Mouse (Mus musculus) intestine, embryonic 16.5 days (tissue): ENCODE results near the gene Prkab1. TPM values are rescaled to one million over a fixed set of nuclear protein-coding genes. Genes with fewer than 3 reads are reported as not detected.

Source experiments
- ATAC-seq: fragments of 200-750 bp; cut with Nextera tagmentation; 2 replicates; pipeline ENCODE4 v1.8.0; 2017; ENCODE audit warnings: moderate TSS enrichment, moderate library complexity
- H3K27ac ChIP-seq: fragments of 300-500 bp; sonication (generic); 2 replicates; pipeline ENCODE4 v1.5.1; 2014; ENCODE audit warnings: mild to moderate bottlenecking, low read length
- H3K27me3 ChIP-seq: fragments of 300-500 bp; sonication (generic); replicated peaks from 2 replicates; pipeline ENCODE4 v1.6.1; 2014; ENCODE audit warnings: low read length, control low read depth, mixed read lengths; ENCODE audit not compliant: control insufficient read depth, insufficient read depth
- H3K36me3 ChIP-seq: fragments of 300-500 bp; sonication (generic); 2 replicates; pipeline ENCODE4 v1.6.1; 2014; ENCODE audit warnings: low read length, control low read depth; ENCODE audit not compliant: control insufficient read depth, insufficient read depth
- H3K4me1 ChIP-seq: fragments of 300-500 bp; sonication (generic); 2 replicates; pipeline ENCODE4 v1.6.1; 2014; ENCODE audit warnings: low read length, control low read depth, mixed read lengths; ENCODE audit not compliant: control insufficient read depth, insufficient read depth
- H3K4me2 ChIP-seq: fragments of 300-500 bp; sonication (generic); 2 replicates; pipeline ENCODE4 v1.6.1; 2014; ENCODE audit warnings: low read depth, low read length, control low read depth
- H3K4me3 ChIP-seq: fragments of 300-500 bp; sonication (generic); 2 replicates; pipeline ENCODE4 v1.5.1; 2014; ENCODE audit warnings: mild to moderate bottlenecking, low read length
- H3K9ac ChIP-seq: fragments of 300-500 bp; sonication (generic); 2 replicates; pipeline ENCODE4 v1.6.1; 2014; ENCODE audit warnings: low read depth, low read length
- H3K9me3 ChIP-seq: fragments of 300-500 bp; sonication (generic); 2 replicates; pipeline ENCODE4 v1.6.1; 2016; ENCODE audit warnings: low read length, control low read depth; ENCODE audit not compliant: control insufficient read depth
- WGBS: fragments of 180-500 bp; shearing (Covaris S2); extraction: QIAGEN DNeasy Blood & Tissue Kit; methylation state at CpG from one replicate; pipeline ENCODE4 v1.1.7; 2014; 5-methylcytosine and 5-hydroxymethylcytosine counted together
- polyA plus RNA-seq: library from polyadenylated mRNA; unstranded; fragments of >200 nt; fragmentation: Nextera tagmentation; extraction: Ambion mirVana; gene quantifications from 2 replicates; pipeline ENCODE4 v1.2.1, GENCODE M21; 2015

Gene Prkab1
- polyA plus RNA-seq, 1 experiment from 2014 or later, result 74.8 TPM

GRCm38 (mm10) chr5:115997376-115997775 lies 26.9 kb downstream of the Prkab1 start:
- 77% methylated on average over 13 of the region's 13 CpGs for WGBS

GRCm38 (mm10) chr5:115994101-115994500 lies 30.2 kb downstream of the Prkab1 start:
- WGBS, result 91% methylated on average over 15 of the region's 15 CpGs
- no peak overlapping the region for H3K4me3 ChIP-seq
- peaks cover 23% of the 10 kb centered on the region for H3K36me3 ChIP-seq
- no peak overlapping the region for H3K27ac ChIP-seq
- H3K4me1 ChIP-seq, result no peaks in the 10 kb centered on the region
- H3K27me3 ChIP-seq, result no peaks in the 10 kb centered on the region
- no peak overlapping the region for H3K9ac ChIP-seq
- no peak for ATAC-seq
- H3K9me3 ChIP-seq, result peaks cover 3% of the 10 kb centered on the region; the same call in 1 of the 2 replicates
- H3K4me2 ChIP-seq, result no peak overlapping the region

More at GRCm38 (mm10) chr5:115997376-115997775, 26.9 kb downstream of the Prkab1 start:
- no peaks in the 10 kb centered on the region for H3K27me3 ChIP-seq
- H3K4me2 ChIP-seq, result no peak overlapping the region
- no peak overlapping the region for H3K4me3 ChIP-seq
- H3K4me1 ChIP-seq, result no peaks in the 10 kb centered on the region
- H3K9ac ChIP-seq, result no peak overlapping the region
- peaks cover 4% of the 10 kb centered on the region; the same call in 1 of the 2 replicates for H3K36me3 ChIP-seq
- no peaks in the 10 kb centered on the region for H3K9me3 ChIP-seq
- no peak for ATAC-seq
- no peak overlapping the region for H3K27ac ChIP-seq

GRCm38 (mm10) chr5:115991717-115992116 lies 32.6 kb downstream of the Prkab1 start:
- H3K9me3 ChIP-seq, result peaks cover 3% of the 10 kb centered on the region; the same call in 1 of the 2 replicates
- H3K4me3 ChIP-seq, result no peak overlapping the region
- ATAC-seq, result no peak
- H3K36me3 ChIP-seq, result peaks cover 30% of the 10 kb centered on the region
- no peaks in the 10 kb centered on the region for H3K4me1 ChIP-seq
- H3K27ac ChIP-seq, result no peak overlapping the region
- no peak overlapping the region for H3K9ac ChIP-seq
- no peak overlapping the region for H3K4me2 ChIP-seq
- no peaks in the 10 kb centered on the region for H3K27me3 ChIP-seq
- WGBS, result 98% methylated on average over 11 of the region's 11 CpGs

GRCm38 (mm10) chr5:115987284-115987683 lies 37.0 kb downstream of the Prkab1 start:
- Histone ChIP-seq H3K27ac (no peak overlapping the region), H3K4me2 (no peak overlapping the region), H3K9me3 (peaks cover 3% of the 10 kb centered on the region; the same call in 1 of the 2 replicates), H3K4me3 (no peak overlapping the region), H3K9ac (no peak overlapping the region), H3K27me3 (no peaks in the 10 kb centered on the region), H3K36me3 (peaks cover 26% of the 10 kb centered on the region), H3K4me1 (no peaks in the 10 kb centered on the region)
- ATAC-seq, result no peak
- WGBS, result 88% methylated on average over 12 of the region's 12 CpGs

GRCm38 (mm10) chr5:115985101-115985500 lies 39.2 kb downstream of the Prkab1 start:
- no peak for ATAC-seq
- Histone ChIP-seq H3K4me3 (no peak overlapping the region), H3K4me2 (no peak overlapping the region), H3K27me3 (no peaks in the 10 kb centered on the region), H3K27ac (no peak overlapping the region), H3K4me1 (no peaks in the 10 kb centered on the region), H3K9me3 (no peaks in the 10 kb centered on the region), H3K36me3 (peaks cover 16% of the 10 kb centered on the region), H3K9ac (no peak overlapping the region)
- 92% methylated on average over 11 of the region's 11 CpGs for whole genome bisulfite sequencing

- WGBS, result 94% methylated on average over 6 of the region's 6 CpGs
- Histone ChIP-seq H3K9me3 (no peaks in the 10 kb centered on the region), H3K27ac (no peak overlapping the region), H3K4me3 (no peak overlapping the region), H3K36me3 (peaks cover 12% of the 10 kb centered on the region), H3K27me3 (no peaks in the 10 kb centered on the region), H3K9ac (no peak overlapping the region), H3K4me2 (no peak overlapping the region), H3K4me1 (no peaks in the 10 kb centered on the region)
- ATAC-seq, result no peak
Measured at GRCm38 (mm10) chr5:115984392-115984791, 39.9 kb downstream of the Prkab1 start.

- Histone ChIP-seq H3K36me3 (peaks cover 4% of the 10 kb centered on the region), H3K4me3 (no peak overlapping the region), H3K9ac (no peak overlapping the region), H3K9me3 (no peaks in the 10 kb centered on the region), H3K4me1 (no peaks in the 10 kb centered on the region), H3K27me3 (no peaks in the 10 kb centered on the region), H3K4me2 (no peak overlapping the region), H3K27ac (no peak overlapping the region)
- ATAC-seq, result peak; percentile 25; the same call in 1 of the 2 replicates
- WGBS, result 65% methylated on average over 7 of the region's 7 CpGs
Measured at GRCm38 (mm10) chr5:115982671-115983373, 41.5 kb downstream of the Prkab1 start.

GRCm38 (mm10) chr5:115980537-115980936 lies 43.8 kb downstream of the Prkab1 start:
- Histone ChIP-seq H3K27me3 (no peaks in the 10 kb centered on the region), H3K36me3 (peaks cover 5% of the 10 kb centered on the region), H3K9me3 (no peaks in the 10 kb centered on the region), H3K4me1 (no peaks in the 10 kb centered on the region; the same call in 1 of the 2 replicates), H3K4me3 (no peak overlapping the region), H3K4me2 (no peak overlapping the region), H3K27ac (0 out of 2 replicates have a peak overlapping the region, but pooled peaks have one; percentile 2), H3K9ac (no peak overlapping the region)
- 93% methylated on average over 9 of the region's 9 CpGs for WGBS
- no peak for ATAC-seq

GRCm38 (mm10) chr5:115979134-115979696 lies 45.1 kb downstream of the Prkab1 start:
- ATAC-seq, result no peak
- Histone ChIP-seq H3K27ac (0 out of 2 replicates have a peak overlapping the region, but pooled peaks have one; percentile 19), H3K4me3 (no peak overlapping the region), H3K4me2 (no peak overlapping the region), H3K27me3 (no peaks in the 10 kb centered on the region), H3K9ac (no peak overlapping the region), H3K4me1 (no peaks in the 10 kb centered on the region; the same call in 1 of the 2 replicates), H3K36me3 (peaks cover 7% of the 10 kb centered on the region), H3K9me3 (no peaks in the 10 kb centered on the region)
- WGBS, result 61% methylated on average over 16 of the region's 16 CpGs
